Mouse (Mus musculus): ENCODE data around the gene Slc35a5.

Slc35a5 gene

DNA sequence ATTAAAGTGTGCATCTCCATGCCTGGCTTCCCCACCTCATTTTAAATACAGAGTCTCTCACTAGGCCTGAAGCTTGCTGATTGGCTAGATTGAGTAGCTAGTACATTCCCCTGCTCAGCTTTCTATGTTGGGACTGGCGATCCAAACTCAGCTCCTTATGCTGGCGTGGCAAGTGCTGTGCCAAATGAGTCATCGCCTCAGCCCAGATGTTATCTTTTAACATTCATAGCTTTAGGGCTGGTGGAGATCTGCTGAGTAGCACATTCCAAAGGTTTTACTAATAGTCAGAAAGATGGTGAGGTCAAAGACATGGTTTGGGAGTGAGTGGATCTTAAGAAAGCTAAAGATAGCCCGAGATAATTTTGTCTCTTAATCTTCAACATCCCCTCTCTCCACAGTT, 48.0 kb downstream of the Slc35a5 start:
- DNase-seq = no peak

DNA sequence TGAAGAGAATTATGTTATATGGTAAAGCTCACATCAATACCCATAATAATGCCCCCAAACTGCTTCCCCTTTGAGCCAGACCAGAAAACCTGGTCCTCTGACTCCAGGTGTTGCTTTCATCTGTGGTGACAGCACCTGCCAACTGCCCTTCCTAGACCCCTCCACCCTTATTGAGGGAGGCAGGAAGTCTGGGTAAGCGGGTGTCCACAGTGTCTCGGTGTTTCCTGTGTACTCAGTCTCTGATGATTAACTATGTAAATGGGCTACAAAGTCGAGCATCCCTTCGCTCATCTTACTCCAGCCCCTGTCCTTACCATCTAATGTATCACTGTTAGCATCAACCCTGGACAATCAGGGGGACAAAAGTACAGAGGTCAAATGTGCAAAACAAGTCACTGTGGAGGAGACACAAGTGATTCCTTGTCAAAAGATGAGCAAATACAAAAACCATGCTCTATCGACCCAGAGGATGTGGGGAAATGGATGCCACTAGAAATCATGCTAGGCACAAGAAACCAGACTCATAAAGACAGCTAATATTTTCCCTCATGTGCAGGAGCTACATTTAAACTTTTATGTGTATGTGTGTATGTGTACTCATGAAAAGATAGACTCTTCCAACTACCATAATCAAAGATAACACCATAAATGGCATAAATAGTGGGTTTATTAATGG, 50.2 kb downstream of the Slc35a5 start:
- DNase-seq = no peak

DNA sequence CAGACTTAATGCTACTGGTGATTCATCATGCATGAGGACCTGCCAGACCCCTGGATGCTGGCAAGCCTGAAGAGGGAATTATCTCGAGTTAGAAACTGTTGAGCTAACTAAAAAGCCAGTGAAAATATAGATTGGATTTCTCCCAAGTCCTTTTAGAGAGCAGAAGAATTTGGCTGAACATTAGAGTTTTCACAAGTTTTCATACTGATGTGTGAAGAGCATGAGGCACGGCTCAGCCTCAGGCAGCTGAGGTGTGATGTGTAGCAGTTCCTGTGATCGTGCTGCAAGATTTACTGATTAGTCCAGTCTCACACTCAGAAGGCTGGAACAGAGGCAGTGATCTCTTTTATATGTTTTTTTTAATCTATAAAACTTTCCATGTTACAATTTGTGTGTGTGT, 53.5 kb downstream of the Slc35a5 start:
- no peak for DNase-seq

DNA sequence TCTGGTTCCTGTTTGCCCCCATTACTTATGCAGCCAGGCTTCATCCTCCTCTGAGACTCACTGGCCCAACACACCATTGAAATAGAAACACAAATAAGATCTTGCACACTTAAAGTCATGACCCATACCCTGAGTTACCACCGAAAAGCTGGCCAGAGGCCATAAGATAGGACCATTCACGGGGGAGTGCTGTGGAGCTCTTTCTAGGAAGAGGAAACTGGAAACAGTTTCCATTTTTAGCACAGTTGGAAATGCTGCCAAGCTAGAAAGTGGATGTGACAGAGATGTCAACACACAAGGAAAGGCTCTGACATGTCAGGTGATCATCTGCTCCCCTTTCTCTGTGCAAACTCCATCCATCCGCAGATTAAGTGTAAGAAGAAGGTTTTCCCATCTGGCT, 57.6 kb downstream of the Slc35a5 start:
- DNase-seq = no peak

DNA sequence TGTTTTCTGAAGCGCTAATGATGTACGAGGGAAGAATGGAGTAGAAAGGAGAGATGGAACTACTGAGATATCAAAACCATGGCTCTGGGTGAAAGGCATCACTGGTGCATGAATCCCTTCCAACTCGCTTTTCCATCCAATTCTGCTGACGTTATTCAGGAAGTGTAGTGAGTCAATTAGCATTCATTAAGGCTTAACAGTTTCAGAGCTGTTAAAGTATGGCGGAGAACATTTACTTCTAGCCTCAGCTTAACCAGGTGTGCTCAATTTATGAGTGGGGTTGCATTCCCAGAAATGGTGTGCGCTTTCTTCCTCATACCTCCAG, 59.7 kb downstream of the Slc35a5 start:
- no peak for DNase-seq

DNA sequence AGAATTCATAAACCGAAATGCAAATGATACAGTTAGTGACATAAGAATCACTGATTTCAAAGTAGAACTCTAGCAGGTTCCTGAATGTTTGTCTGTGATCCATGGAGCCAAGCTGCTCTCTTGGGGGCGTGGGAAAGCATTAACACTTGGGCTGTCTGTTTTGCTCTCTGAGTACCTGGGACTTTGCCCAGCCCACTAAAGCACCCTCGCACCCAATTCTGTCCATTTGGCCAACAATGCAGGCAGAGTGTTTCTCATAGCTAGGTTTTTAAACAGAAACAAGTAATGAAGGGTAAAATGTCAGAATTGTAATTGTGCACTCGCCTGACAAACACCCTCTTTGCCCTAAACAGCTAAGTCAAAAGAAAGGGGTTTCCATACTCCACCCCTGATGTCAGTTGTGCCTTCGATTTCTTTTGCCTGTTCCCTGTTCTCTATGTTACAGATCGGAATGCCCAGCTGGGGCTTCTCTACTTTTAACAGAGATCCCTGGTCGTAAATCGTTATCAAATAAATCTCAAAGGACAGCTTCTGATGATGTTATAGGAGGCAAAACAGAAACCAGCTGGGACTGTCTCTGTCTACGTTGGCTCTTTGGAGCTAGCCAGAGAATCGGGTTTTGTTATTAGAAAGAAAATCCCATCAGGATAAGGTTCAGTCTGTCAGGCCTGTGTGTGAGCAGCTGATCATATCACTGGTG, 60.2 kb downstream of the Slc35a5 start:
- no peak for DNase-seq

DNA sequence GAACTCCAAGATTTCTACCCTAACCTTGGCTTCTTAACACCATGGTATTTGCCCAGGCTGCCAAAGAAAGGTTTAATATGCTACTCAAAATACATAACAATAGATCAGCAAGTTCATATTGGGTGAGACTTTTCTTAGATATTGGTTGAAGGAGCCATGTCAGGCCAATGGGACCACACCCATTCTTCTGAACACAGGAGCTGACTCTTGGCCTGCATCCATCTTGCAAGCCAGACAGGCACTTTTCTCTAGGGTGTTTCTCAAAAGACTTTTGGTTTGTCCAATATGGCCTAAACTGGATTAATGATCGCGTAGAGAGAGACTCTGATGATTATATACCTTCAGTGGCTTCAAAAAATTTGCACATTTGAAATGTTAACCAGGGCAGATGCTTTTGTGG, 61.0 kb downstream of the Slc35a5 start:
- no peak for DNase-seq

DNA sequence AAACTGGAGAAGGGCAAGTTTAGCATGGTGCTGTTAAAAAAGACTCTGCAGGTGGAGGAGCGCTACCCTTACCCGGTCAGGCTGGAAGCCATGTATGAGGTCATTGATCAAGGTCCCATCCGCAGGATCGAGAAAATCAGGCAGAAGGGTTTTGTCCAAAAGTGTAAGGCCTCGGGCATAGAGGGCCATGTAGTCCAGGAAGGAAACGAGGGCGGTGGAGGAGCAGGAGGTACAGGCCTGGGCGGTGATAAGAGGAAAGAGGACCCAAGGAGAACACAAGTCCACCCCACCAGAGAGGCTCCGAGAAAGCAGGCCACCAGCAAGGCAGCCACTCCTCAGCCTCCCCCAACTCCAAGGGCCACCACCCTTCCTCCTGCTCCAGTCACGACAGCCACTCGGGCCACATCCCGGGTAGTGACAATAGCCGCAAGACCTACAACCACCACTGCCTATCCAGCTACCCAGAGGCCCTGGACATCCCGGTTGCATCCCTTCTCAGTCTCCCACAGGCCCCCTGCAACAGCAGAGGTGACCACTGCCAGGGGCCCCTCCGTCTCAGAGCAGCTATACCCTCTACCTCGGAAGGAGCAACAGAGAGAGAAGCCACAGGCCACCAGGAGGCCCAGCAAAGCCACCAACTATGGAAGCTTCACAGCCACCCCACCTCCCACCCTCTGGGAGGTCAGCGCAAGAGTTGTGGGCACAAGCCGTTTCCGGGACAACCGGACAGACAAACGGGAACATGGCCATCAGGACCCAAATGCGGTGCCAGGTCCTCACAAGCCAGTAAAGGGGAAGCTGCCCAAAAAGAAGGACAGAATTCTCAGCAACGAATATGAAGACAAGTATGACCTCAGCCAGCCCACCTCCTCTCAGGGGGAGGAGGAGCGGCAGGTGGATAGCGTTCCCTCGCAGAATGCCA, 62.7 kb downstream of the Slc35a5 start:
- peak; percentile 15 to 24 for DNase-seq

DNA sequence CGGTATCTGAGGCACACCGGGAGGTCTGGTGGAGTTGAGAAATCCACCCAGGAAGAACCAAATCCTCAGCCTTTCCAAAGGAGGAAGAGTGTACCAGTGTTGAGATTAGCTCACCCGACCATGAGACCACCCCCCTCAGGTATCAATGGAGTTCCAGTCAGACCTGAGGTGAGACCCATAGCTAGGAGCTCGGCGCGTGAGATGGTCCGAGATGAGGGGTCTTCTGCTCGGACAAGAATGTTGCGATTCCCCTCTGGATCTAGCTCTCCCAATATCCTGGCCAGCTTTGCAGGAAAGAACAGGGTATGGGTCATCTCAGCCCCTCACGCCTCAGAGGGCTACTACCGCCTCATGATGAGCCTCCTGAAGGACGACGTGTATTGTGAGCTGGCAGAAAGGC, 63.5 kb downstream of the Slc35a5 start:
- no peak for DNase-seq

DNA sequence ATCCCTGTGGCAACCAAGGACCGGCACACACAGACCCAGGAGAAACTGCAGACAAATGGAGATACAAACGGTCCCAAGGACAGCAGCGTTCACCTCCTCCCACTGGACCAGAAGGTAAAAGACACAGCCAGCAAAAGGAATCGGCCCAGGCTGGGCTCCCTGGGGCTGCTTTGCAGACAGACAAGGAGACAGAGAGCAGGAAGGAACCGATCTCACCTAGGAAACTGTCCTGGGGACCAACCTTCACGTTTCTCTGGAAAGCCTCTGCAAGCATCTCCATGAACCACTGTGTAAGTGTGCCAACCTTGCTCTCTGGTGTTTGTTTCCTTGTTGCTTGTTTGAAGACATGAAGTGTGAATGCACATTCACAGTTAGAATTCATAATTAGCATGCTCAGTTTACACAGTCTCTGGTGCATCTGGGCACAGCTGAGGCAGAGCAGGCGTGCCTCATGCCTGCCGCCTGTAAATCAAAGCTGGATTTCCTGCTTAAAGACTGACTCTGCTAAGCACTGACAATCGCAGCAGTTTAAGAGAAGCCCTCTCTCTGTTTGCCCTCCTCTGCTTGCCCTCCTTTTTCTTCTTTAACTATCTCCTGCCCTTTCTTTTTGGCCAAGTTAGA, 64.3 kb downstream of the Slc35a5 start:
- peak in 1 of 2 experiments; percentile 4 for DNase-seq

DNA sequence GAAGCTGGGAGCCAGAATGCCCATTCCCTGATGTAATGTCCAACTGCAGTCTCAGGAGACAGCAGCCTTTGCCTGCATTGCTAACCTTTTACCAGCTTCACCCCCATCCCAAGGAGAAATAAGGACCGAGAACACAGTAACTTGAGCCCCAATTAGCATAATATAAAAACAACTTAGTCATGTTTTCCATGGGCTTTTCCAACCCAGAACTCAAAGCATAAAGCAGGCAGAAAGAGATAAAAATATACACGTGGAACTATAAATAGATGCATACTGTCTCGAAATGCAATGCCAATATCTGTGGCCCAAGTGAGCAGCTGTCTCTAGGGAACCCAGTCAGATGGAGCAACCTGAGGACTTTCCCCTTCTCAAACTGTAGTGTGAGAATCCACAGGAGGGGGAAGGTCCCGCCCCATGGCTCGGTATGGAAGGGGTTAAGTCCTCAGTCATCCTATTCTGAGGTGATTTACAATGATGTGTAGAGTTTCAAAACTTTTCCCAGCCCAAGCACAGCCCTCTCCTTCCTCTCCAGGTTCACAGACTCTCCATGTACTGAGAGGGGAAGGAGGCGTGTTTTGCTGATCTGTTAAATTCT, 65.3 kb downstream of the Slc35a5 start, which contains the start of gene Ccdc80:
TSS of gene Ccdc80 (plus strand) at position 266 of the 595 bp plus-strand sequence.
- no peak for DNase-seq

DNA sequence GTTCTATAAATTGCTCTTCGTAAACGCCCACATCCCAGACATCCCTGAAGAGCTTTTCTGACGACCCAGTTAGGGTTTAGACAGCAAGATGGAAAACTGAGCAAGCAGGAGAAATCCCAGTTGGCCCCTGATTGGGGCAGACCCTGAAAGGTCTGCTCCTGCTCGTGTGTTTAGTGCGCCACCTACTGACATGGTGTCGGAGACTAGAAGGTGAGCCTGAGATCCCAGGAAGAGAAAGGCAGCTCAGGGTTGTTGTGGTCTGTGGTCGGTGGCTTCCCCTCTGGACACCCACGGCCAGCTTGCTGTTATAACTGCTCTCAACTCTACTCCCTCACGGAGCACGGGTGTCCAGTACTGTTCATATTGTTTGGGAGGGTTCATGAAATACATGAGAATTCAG, 68.5 kb downstream of the Slc35a5 start:
- DNase-seq = peak; percentile 85 to 90
